Mouse (Mus musculus) liver, adult 2 months (tissue): ENCODE data around the gene Cavin1. TPM values are rescaled to one million over a fixed set of nuclear protein-coding genes. Genes with fewer than 3 reads are reported as not detected.
A peak's percentile ranks its signal among the peaks of the same experiment; 100 is the strongest.

Source experiments
- DNase-seq: peaks from one replicate; pipeline ENCODE4 v3.0.0-alpha.2; 2011; ENCODE audit warnings: low read depth, low spot score; ENCODE audit errors: extremely low read depth
- H3K27ac ChIP-seq: fragments of 200-500 bp; replicated peaks from 2 replicates; pipeline ENCODE4 v1.5.1; 2012; ENCODE audit warnings: low read depth, mild to moderate bottlenecking, control low read depth, inconsistent platforms, low read length; ENCODE audit not compliant: insufficient read depth
- H3K27me3 ChIP-seq: fragments of 200-500 bp; 2 replicates; pipeline ENCODE4 v1.6.1; 2012; ENCODE audit warnings: mild to moderate bottlenecking, moderate library complexity, low read length, inconsistent platforms; ENCODE audit not compliant: control insufficient read depth, insufficient read depth
- H3K36me3 ChIP-seq: fragments of 200-500 bp; 2 replicates; pipeline ENCODE4 v1.6.1; 2012; ENCODE audit warnings: low read length, inconsistent platforms; ENCODE audit not compliant: control insufficient read depth, insufficient read depth
- H3K4me1 ChIP-seq: fragments of 200-500 bp; 2 replicates; pipeline ENCODE4 v1.6.1; 2011; ENCODE audit warnings: low read length; ENCODE audit not compliant: control insufficient read depth, insufficient read depth
- H3K4me3 ChIP-seq: fragments of 200-500 bp; 2 replicates; pipeline ENCODE4 v1.5.1; 2011; ENCODE audit warnings: low read depth, mild to moderate bottlenecking, control low read depth, low read length, moderate library complexity; ENCODE audit not compliant: insufficient read depth
- H3K79me2 ChIP-seq: fragments of 200-500 bp; 2 replicates; pipeline ENCODE4 v1.6.1; 2012; ENCODE audit warnings: inconsistent platforms, mild to moderate bottlenecking, low read length, moderate library complexity; ENCODE audit not compliant: control insufficient read depth, insufficient read depth
- H3K9ac ChIP-seq: fragments of 200-500 bp; 2 replicates; pipeline ENCODE4 v1.6.1; 2012; ENCODE audit warnings: low read depth, mild to moderate bottlenecking, control low read depth, inconsistent platforms, low read length
- CTCF ChIP-seq: fragments of 200-500 bp; IDR thresholded peaks from 2 replicates; pipeline ENCODE4 v1.5.1; 2011; ENCODE audit warnings: low read depth, low read length, control low read depth
- POLR2A ChIP-seq: fragments of 200-500 bp; IDR thresholded peaks from 2 replicates; pipeline ENCODE4 v1.6.1; 2011; ENCODE audit warnings: low read length, control low read depth; ENCODE audit not compliant: insufficient read depth; ENCODE audit errors: extremely low read depth
- WGBS: fragments of 180-500 bp; shearing (Covaris S2); methylation state at CpG from one replicate; pipeline ENCODE4 v1.1.7; 2018; 5-methylcytosine and 5-hydroxymethylcytosine counted together
- polyA plus RNA-seq: library from polyadenylated mRNA; depleted of rRNA; stranded (reverse); fragments of >200 nt; gene quantifications from 2 replicates; pipeline ENCODE4 v1.2.3, GENCODE M21; 2012
- total RNA-seq: library from RNA; depleted of rRNA; stranded (reverse); fragments of >200 nt; gene quantifications from 2 replicates; pipeline ENCODE4 v1.2.3, GENCODE M21; 2014

Cavin1 gene
- total and polyA plus RNA-seq, 2 experiments: 4.0 to 4.1 TPM

DNA sequence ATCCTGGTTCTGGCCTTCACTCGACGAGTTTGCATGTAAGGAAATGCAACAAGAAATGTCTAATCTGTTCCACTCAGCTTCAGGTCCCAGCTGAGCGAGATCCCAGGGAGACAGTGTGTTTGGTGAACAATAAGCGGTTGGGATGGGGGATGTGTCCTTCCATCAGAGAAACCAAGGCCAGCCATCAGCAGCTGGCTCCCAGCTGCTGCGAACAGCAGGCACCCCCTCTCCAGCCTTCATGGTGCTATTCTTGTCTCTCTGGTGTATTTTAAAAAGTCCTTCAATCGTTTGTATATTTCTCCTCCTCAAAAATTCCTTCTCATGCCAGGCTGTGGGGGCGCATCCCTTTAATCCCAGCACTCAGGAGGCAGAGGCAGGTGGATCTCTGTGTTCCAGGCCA is 4.6 kb upstream of the Cavin1 start:
- Histone ChIP-seq H3K4me1 (peaks cover 2% of the 10 kb centered on the region; the same call in 1 of the 2 replicates), H3K36me3 (no peaks in the 10 kb centered on the region), H3K79me2 (no peaks in the 10 kb centered on the region), H3K4me3 (no peak overlapping the region), H3K27ac (no peak overlapping the region), H3K27me3 (no peaks in the 10 kb centered on the region), H3K9ac (no peak overlapping the region)
- no peak for DNase-seq
- TF ChIP-seq POLR2A (no peak), CTCF (no peak)
- 81% methylated on average over 7 of the region's 7 CpGs for WGBS

DNA sequence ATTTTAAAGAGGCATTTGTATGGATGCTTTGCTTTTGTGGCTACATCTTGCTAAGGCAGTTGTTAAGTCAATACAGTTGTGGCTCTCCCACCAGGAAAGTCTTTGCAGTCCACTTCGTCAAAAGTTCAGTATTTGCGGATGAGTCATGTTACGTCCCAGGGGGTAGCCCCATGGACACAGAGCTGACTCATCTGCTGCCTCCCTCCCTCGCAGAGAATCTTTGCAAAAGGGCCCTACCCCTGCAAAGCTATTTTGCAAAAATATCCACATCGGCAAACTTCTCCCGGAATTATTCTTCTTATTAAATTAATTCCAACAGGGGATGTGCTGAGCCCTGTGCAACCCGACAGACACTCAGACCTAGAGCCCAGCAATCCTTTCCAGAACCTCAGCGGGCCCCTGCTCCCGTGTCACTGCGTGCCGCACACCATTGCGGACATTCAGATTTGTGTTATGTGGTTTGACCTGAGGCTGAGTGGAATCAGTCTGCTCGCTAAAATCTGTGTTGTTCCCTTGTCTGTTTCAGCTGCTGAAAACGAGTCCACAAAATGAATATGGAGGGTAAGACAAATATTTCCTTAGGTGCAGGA is 3.8 kb upstream of the Cavin1 start:
- DNase-seq: no peak
- Histone ChIP-seq H3K4me3 (no peak overlapping the region), H3K27ac (no peak overlapping the region), H3K9ac (no peak overlapping the region), H3K4me1 (no peaks in the 10 kb centered on the region), H3K27me3 (no peaks in the 10 kb centered on the region), H3K36me3 (no peaks in the 10 kb centered on the region), H3K79me2 (no peaks in the 10 kb centered on the region)
- no peak for TF ChIP-seq CTCF
- no peak for TF ChIP-seq POLR2A
- WGBS: 75% methylated on average over 14 of the region's 14 CpGs

DNA sequence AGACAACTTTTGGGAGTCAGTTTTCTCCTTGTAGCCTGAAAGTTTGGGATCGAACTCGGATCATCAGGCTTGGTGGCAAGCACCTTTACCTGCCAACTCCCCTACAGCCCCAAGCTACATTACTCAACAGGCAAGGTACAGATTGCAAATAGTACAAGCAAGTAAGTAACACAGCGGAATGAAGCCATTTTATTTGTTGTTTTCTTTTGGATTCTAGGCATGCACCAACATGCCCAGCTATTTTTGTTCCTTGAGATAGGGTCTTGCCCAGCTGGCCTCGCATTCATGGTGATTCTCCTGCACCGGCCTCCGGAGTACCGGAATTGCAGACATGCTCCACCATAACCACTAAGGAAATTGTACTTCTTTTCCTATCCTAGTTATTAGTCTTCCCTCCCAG is 2.6 kb upstream of the Cavin1 start:
- TF ChIP-seq CTCF: no peak
- no peak for TF ChIP-seq POLR2A
- Histone ChIP-seq H3K79me2 (no peaks in the 10 kb centered on the region), H3K4me1 (no peaks in the 10 kb centered on the region), H3K27ac (no peak overlapping the region), H3K27me3 (no peaks in the 10 kb centered on the region), H3K4me3 (no peak overlapping the region), H3K36me3 (no peaks in the 10 kb centered on the region), H3K9ac (no peak overlapping the region)
- WGBS: 94% methylated on average over 7 of the region's 7 CpGs
- no peak for DNase-seq

DNA sequence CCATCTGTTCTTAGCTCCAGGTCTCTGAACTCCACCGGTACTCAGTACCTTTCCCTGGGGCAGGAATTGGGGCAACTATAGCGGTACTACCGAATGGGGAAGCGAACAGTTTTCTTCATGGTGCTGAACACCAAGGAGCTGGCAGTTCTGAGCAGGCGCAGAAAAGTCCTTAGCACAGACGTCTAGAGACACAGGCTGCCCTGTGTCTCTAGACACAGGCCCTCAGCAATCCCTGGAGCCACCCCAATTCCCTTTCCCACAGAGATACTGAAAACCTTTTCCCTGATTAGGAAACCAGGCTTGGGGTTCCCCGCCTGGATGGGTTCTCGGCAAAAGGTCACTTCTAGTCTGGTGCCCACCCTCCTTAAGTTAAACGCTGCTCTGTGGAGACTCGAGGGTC is 768 bp upstream of the Cavin1 start:
- H3K27ac ChIP-seq: no peak overlapping the region
- no peak overlapping the region for H3K9ac ChIP-seq
- H3K4me1 ChIP-seq: no peaks in the 10 kb centered on the region
- WGBS: 89% methylated on average over 10 of the region's 10 CpGs
- DNase-seq: no peak
- H3K79me2 ChIP-seq: no peaks in the 10 kb centered on the region
- H3K36me3 ChIP-seq: no peaks in the 10 kb centered on the region
- no peaks in the 10 kb centered on the region for H3K27me3 ChIP-seq
- no peak overlapping the region for H3K4me3 ChIP-seq
- TF ChIP-seq POLR2A (no peak), CTCF (no peak)

DNA sequence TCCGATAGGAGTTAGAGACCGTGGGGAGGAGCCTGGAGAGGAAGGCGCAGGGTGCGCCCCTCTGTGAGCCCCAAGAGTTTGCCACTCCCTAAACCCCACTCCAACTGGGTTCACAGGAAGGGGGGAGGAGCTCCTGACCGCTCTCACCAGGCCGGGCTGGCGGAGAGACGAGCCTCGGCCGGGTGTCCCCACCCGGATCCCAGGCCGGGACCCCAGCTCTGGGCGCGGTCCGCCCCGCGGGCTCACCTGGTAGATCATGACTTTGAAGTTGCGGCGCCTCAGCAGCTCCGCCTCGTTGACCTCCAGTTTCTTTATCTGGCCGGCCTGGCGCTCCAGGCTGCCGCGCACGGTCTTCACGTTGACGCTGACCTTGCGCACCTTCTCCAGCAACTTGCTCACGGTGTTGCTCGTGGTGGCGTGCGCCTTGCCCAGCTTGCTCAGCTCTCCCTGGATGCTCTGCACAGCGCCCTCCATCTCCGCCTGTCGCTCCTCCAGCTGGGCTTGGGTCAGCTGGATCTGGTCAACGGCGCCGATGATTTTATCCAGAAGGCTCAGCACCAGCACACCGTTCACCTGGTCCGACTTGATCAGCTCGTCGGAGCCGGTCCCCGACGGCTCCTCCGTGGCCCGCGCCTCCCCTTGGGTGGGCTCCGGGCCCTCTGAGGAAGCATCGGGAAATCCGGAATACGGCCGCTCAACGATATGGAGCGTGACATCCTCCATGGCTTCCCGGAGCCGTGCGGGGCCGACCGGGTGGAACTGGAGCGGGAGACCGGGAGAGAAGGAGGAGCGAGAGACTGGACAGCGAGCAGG is 737 bp downstream of the Cavin1 start:
- Histone ChIP-seq H3K79me2 (no peaks in the 10 kb centered on the region), H3K36me3 (no peaks in the 10 kb centered on the region), H3K27me3 (no peaks in the 10 kb centered on the region), H3K27ac (no peak overlapping the region; the same call in 1 of the 2 replicates), H3K4me3 (peak overlapping the region; percentile 67), H3K9ac (peak overlapping the region; percentile 62), H3K4me1 (no peaks in the 10 kb centered on the region)
- no peak for DNase-seq
- TF ChIP-seq CTCF: no peak
- no peak for TF ChIP-seq POLR2A
- under 1% methylated on average over 65 of the region's 65 CpGs for WGBS
